20 mouse cellular contexts compared by ENCODE assay signal in genomic region chr9:37362084-37362483, GRCm38 (mm10). TPM values are rescaled to one million over a fixed set of nuclear protein-coding genes. Genes with fewer than 3 reads are reported as not detected.
"Had no signal": no experiment of that assay in that cellular context is flagged by ENCODE, and none has a peak within 500 bp of the region (broad histone marks: within the 10 kb centered on the region; RNA-seq: fewer than 3 reads in every experiment).

No protein-coding gene starts in this region.

- H3K27me3 ChIP-seq: lung, embryonic 15.5 days; midbrain, embryonic 12.5 days; neural tube, embryonic 12.5 days; stomach, embryonic 15.5 days had no signal

- H3K4me3 ChIP-seq: lung, embryonic 15.5 days; megakaryocyte, embryonic 14.5 days; midbrain, embryonic 12.5 days; neural tube, embryonic 12.5 days; stomach, embryonic 15.5 days had no signal

- DNase-seq: lung, adult 2 months; lung, postnatal 14 days; lung, postnatal 36 days; midbrain, embryonic 14.5 days; right cerebral cortex, postnatal 14 days; thymus, adult 2 months; thymus, postnatal 25 days; thymus, postnatal 4 days had no signal

- H3K4me2 ChIP-seq: lung, embryonic 15.5 days; midbrain, embryonic 12.5 days; neural tube, embryonic 12.5 days; stomach, embryonic 15.5 days had no signal

- H3K9ac ChIP-seq: lung, embryonic 15.5 days; midbrain, embryonic 12.5 days; neural tube, embryonic 12.5 days; stomach, embryonic 15.5 days had no signal

- H3K9me3 ChIP-seq: lung, embryonic 15.5 days; megakaryocyte, embryonic 14.5 days; midbrain, embryonic 12.5 days; neural tube, embryonic 12.5 days; stomach, embryonic 15.5 days had no signal

- H3K36me3 ChIP-seq: lung, embryonic 15.5 days; midbrain, embryonic 12.5 days; neural tube, embryonic 12.5 days; stomach, embryonic 15.5 days had no signal

- H3K27ac ChIP-seq: lung, embryonic 15.5 days; macrophage; midbrain, embryonic 12.5 days; neural tube, embryonic 12.5 days; stomach, embryonic 15.5 days; stomach, postnatal 0 days had no signal

- ATAC-seq: lung, postnatal 0 days had no signal

RNA-seq across cellular contexts. Expression of gene Hepacam, which starts 5.1 kb away (rescaled TPM):
- total RNA-seq: megakaryocyte progenitor cell, adult 5-6 weeks; monocyte, adult 5-6 weeks; neutrophil, adult 5-6 weeks had no signal
- polyA plus RNA-seq: macrophage; spleen, adult 2 months had no signal

RNA-seq across cellular contexts. Expression of gene Robo4, which starts 39.6 kb away (rescaled TPM):
- total RNA-seq: monocyte, adult 5-6 weeks; neutrophil, adult 5-6 weeks had no signal
- polyA plus RNA-seq: macrophage had no signal
